In the genomic region with DNA sequence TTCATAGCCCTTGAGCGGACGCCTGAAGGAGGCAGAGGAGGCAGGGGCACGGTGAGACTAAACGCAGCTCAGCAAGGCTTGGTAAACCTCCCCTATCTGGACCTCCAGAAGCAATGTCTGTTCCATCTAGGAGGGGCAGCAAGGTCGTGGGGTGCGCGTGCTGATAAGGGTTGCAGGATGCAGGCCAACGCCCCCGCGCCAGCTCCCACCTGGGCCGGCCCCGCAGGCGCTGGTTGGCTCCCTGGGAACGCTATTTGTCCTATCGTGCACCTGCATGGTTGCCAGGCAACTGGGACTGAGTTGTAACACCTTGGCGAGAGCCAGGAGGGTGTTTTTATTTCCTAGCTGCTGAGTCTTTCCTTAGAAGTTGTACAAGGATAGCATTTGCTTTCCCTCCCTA, we compare ENCODE assay signal across 8 mouse cellular contexts. TPM values are rescaled to one million over a fixed set of nuclear protein-coding genes. Genes with fewer than 3 reads are reported as not detected.
DNase-seq lines count a peak whose midpoint lies in the region; ATAC-seq and TF ChIP-seq lines count a peak whose summit lies in the region.

No protein-coding gene starts in this region.

- no peak for TF ChIP-seq EP300 in stomach, postnatal 0 days (optimal IDR thresholded peaks at IDR 0.05)

- no peaks in the 10 kb centered on the region for H3K9me3 ChIP-seq in heart, embryonic 16.5 days (replicated peaks; ENCODE audit: control insufficient read depth, low read length)
- no peaks in the 10 kb centered on the region for H3K9me3 ChIP-seq in intestine, embryonic 15.5 days
- no peaks in the 10 kb centered on the region for H3K9me3 ChIP-seq in lung, embryonic 15.5 days
- no peaks in the 10 kb centered on the region for H3K9me3 ChIP-seq in stomach, postnatal 0 days (ENCODE audit: control insufficient read depth, low read length)

- H3K4me3 ChIP-seq in heart, embryonic 16.5 days (ENCODE audit: low read length): no peak overlapping the region
- no peak overlapping the region for H3K4me3 ChIP-seq in intestine, embryonic 15.5 days (replicated peaks)
- no peak overlapping the region for H3K4me3 ChIP-seq in lung, embryonic 15.5 days
- no peak overlapping the region for H3K4me3 ChIP-seq in stomach, postnatal 0 days (ENCODE audit: low read depth, low read length)

- 0 out of 2 replicates have a peak overlapping the region, but pooled peaks have one; percentile 26 for H3K9ac ChIP-seq in heart, embryonic 16.5 days (ENCODE audit: low read length)
- H3K9ac ChIP-seq in intestine, embryonic 15.5 days: no peak overlapping the region
- no peak overlapping the region for H3K9ac ChIP-seq in lung, embryonic 15.5 days
- no peak overlapping the region for H3K9ac ChIP-seq in stomach, postnatal 0 days (ENCODE audit: low read length)

- no peaks in the 10 kb centered on the region for H3K27me3 ChIP-seq in heart, embryonic 16.5 days (ENCODE audit: control insufficient read depth, insufficient read depth, low read length)
- peaks cover 8% of the 10 kb centered on the region for H3K27me3 ChIP-seq in intestine, embryonic 15.5 days (replicated peaks)
- peaks cover 19% of the 10 kb centered on the region; the same call in 1 of the 2 replicates for H3K27me3 ChIP-seq in lung, embryonic 15.5 days
- H3K27me3 ChIP-seq in stomach, postnatal 0 days (ENCODE audit: control insufficient read depth, insufficient read depth, low read length): no peaks in the 10 kb centered on the region

- TF ChIP-seq CTCF in stomach, postnatal 0 days (IDR thresholded peaks at IDR 0.05; ENCODE audit: low read depth): no peak

- WGBS in heart, embryonic 16.5 days: 18% methylated on average over 16 of the region's 16 CpGs
- WGBS in intestine, embryonic 15.5 days: 5% methylated on average over 16 of the region's 16 CpGs
- WGBS in lung, embryonic 15.5 days: 7% methylated on average over 16 of the region's 16 CpGs
- 8% methylated on average over 16 of the region's 16 CpGs for WGBS in stomach, postnatal 0 days

- H3K4me2 ChIP-seq in heart, embryonic 16.5 days (ENCODE audit: low read depth, low read length): no peak overlapping the region
- 0 out of 2 replicates have a peak overlapping the region, but pooled peaks have one; percentile 16 for H3K4me2 ChIP-seq in intestine, embryonic 15.5 days (replicated peaks)
- peak overlapping the region; percentile 34; the same call in 1 of the 2 replicates for H3K4me2 ChIP-seq in lung, embryonic 15.5 days
- H3K4me2 ChIP-seq in stomach, postnatal 0 days (replicated peaks; ENCODE audit: low read depth): no peak overlapping the region

- no peak overlapping the region for H3K27ac ChIP-seq in heart, embryonic 16.5 days (ENCODE audit: low read length)
- H3K27ac ChIP-seq in intestine, embryonic 15.5 days: no peak overlapping the region
- H3K27ac ChIP-seq in lung, embryonic 15.5 days: no peak overlapping the region
- no peak overlapping the region for H3K27ac ChIP-seq in stomach, postnatal 0 days (replicated peaks)

- no peak for DNase-seq in heart, postnatal 4 days
- DNase-seq in brain, adult 2 months (ENCODE audit: low read depth, low spot score): peak; percentile 81
- DNase-seq in stomach, postnatal 0 days (ENCODE audit: low spot score): peak; percentile 66
- DNase-seq in retina, postnatal 1 day: no peak
- no peak for DNase-seq in Muller cell, postnatal 12 days (ENCODE audit: inconsistent ontology term)

- no peaks in the 10 kb centered on the region for H3K36me3 ChIP-seq in heart, embryonic 16.5 days (ENCODE audit: control insufficient read depth, insufficient read depth)
- H3K36me3 ChIP-seq in intestine, embryonic 15.5 days: no peaks in the 10 kb centered on the region
- H3K36me3 ChIP-seq in lung, embryonic 15.5 days: no peaks in the 10 kb centered on the region
- H3K36me3 ChIP-seq in stomach, postnatal 0 days (ENCODE audit: control insufficient read depth, insufficient read depth, low read length): no peaks in the 10 kb centered on the region

- H3K4me1 ChIP-seq in heart, embryonic 16.5 days (ENCODE audit: control insufficient read depth, insufficient read depth, low read length): peaks cover 13% of the 10 kb centered on the region; the same call in 1 of the 2 replicates
- H3K4me1 ChIP-seq in intestine, embryonic 15.5 days (replicated peaks): no peaks in the 10 kb centered on the region
- H3K4me1 ChIP-seq in lung, embryonic 15.5 days: 0 out of 2 replicates have a peak, but pooled peaks cover 8% of the 10 kb centered on the region
- H3K4me1 ChIP-seq in stomach, postnatal 0 days (replicated peaks; ENCODE audit: control insufficient read depth, insufficient read depth): no peaks in the 10 kb centered on the region

- no peak for ATAC-seq in heart, embryonic 16.5 days (replicated peaks; ENCODE audit: extremely low read depth, insufficient read depth, low FRiP score)
- ATAC-seq in intestine, embryonic 15.5 days: peak; percentile 81
- ATAC-seq in lung, embryonic 15.5 days (ENCODE audit: borderline replicate concordance, extremely low read depth, low FRiP score, low TSS enrichment): no peak
- ATAC-seq in stomach, postnatal 0 days (ENCODE audit: low FRiP score, low TSS enrichment): peak; percentile 62

RNA-seq across cellular contexts. Expression of gene Rtn4rl1, which starts 41.2 kb away (rescaled TPM):
- 12.4 and 13.1 TPM in 2 replicates for polyA plus RNA-seq in heart, embryonic 16.5 days (2015; fragmentation: Nextera tagmentation; extraction: Ambion mirVana)
- total RNA-seq in heart, postnatal 4 days (2021): 10 to 100 TPM; 20.3 to 23.2 TPM
- 1.7 and 1.8 TPM in 2 replicates for polyA plus RNA-seq in intestine, embryonic 15.5 days (2015; fragmentation: Nextera tagmentation; extraction: Ambion mirVana)
- polyA plus RNA-seq in lung, embryonic 15.5 days (2015; fragmentation: Nextera tagmentation; extraction: Ambion mirVana): 1.8 and 3.3 TPM in 2 replicates
- polyA plus RNA-seq in stomach, postnatal 0 days (2015; fragmentation: Nextera tagmentation; extraction: Ambion mirVana): 2.1 and 2.9 TPM in 2 replicates

RNA-seq across cellular contexts. Expression of gene Dph1, which starts 43.7 kb away (rescaled TPM):
- polyA plus RNA-seq in heart, embryonic 16.5 days (2015; fragmentation: Nextera tagmentation; extraction: Ambion mirVana): 19.7 and 21.0 TPM in 2 replicates
- 10 to 100 TPM; 15.0 to 17.4 TPM for total RNA-seq in heart, postnatal 4 days (2021)
- polyA plus RNA-seq in intestine, embryonic 15.5 days (2015; fragmentation: Nextera tagmentation; extraction: Ambion mirVana): 23.4 and 23.8 TPM in 2 replicates
- 20.4 and 21.0 TPM in 2 replicates for polyA plus RNA-seq in lung, embryonic 15.5 days (2015; fragmentation: Nextera tagmentation; extraction: Ambion mirVana)
- polyA plus RNA-seq in stomach, postnatal 0 days (2015; fragmentation: Nextera tagmentation; extraction: Ambion mirVana): 15.2 and 15.8 TPM in 2 replicates

RNA-seq across cellular contexts. Expression of gene Ovca2, which starts 56.1 kb away (rescaled TPM):
- 18.4 and 18.7 TPM in 2 replicates for polyA plus RNA-seq in heart, embryonic 16.5 days (2015; fragmentation: Nextera tagmentation; extraction: Ambion mirVana)
- total RNA-seq in heart, postnatal 4 days (2021): 1 to 10 TPM; 8.1 to 8.7 TPM
- 21.3 and 21.4 TPM in 2 replicates for polyA plus RNA-seq in intestine, embryonic 15.5 days (2015; fragmentation: Nextera tagmentation; extraction: Ambion mirVana)
- 25.5 and 26.2 TPM in 2 replicates for polyA plus RNA-seq in lung, embryonic 15.5 days (2015; fragmentation: Nextera tagmentation; extraction: Ambion mirVana)
- polyA plus RNA-seq in stomach, postnatal 0 days (2015; fragmentation: Nextera tagmentation; extraction: Ambion mirVana): 19.3 and 20.2 TPM in 2 replicates

Comparison
In these comparisons a context has a peak if more than half of its experiments do, and no peak if none do; other contexts are left out.
1. ATAC-seq: peak in intestine, embryonic 15.5 days (single experiment) and stomach, postnatal 0 days (single experiment); none in heart, embryonic 16.5 days (single experiment) and lung, embryonic 15.5 days (single experiment).
2. H3K4me2 ChIP-seq: peak in intestine, embryonic 15.5 days (single experiment) and lung, embryonic 15.5 days (single experiment); none in heart, embryonic 16.5 days (single experiment) and stomach, postnatal 0 days (single experiment).
3. DNase-seq: peak in brain, adult 2 months (single experiment) and stomach, postnatal 0 days (single experiment); none in heart, postnatal 4 days (single experiment), retina, postnatal 1 day (single experiment) and Muller cell, postnatal 12 days (single experiment).